Mouse (Mus musculus): Measurements from ENCODE around the gene Iqck. TPM values are rescaled to one million over a fixed set of nuclear protein-coding genes. Genes with fewer than 3 reads are reported as not detected.
A peak's percentile ranks its signal among the peaks of the same experiment; 100 is the strongest.

Gene Iqck
- total and polyA plus RNA-seq, 3 experiments: 0.39 to 0.68 (median 0.62) TPM

DNA sequence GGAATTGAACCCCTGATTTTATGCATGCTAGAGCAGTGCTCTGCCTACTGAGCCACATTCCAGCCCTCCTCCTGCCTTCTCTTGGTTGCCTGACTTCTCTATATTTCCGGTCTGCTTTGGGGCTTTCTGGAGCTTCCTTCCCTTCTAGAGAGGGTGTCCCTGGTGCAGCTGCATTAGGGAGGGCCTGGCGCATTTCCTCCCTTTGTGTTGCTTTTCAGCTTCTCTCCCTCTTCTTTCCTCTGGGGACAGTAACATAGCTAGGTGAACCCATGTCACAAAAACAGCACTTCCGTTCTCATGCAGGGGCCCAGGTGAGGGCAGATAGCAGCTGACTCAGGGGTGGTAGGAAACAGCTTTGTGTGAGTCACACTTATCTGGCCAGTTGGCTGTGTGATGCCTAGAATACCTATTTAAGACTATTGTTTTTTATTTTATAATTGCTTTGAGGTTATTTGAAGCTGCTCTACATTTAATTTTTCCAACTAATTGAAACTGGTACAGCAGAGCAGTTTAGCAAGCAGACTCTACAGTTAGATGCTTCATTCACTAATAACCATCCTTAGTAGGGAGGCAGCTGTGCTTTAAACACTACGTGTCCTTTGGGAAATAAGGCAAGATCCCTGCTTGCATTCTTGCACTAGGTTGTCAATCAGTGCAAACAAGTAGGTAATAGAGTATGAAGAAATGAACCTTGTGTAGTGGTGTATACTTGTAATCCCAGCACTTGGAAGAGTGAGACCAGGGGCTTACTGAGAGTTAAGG is 67.1 kb downstream of the Iqck start:
- Histone ChIP-seq H3K79me2 (replicated peaks; ENCODE audit: control insufficient read depth, extremely low read depth, insufficient read depth, poor library complexity, severe bottlenecking) (no peaks in the 10 kb centered on the region), H3K9ac (ENCODE audit: insufficient read depth, low read depth) (no peak overlapping the region), H3K36me3 (replicated peaks in 1 of 2; ENCODE audit: control insufficient read depth in 1 of 2, insufficient read depth in 1 of 2, low read length in 1 of 2) (no peaks in the 10 kb centered on the region), H3K27me3 (replicated peaks) (no peaks in the 10 kb centered on the region), H3K4me3 (replicated peaks in 1 of 3; ENCODE audit: low read depth in 2 of 3, low read length in 2 of 3, poor library complexity in 1 of 3) (no peak overlapping the region), H3K4me1 (ENCODE audit: control insufficient read depth in 1 of 2, insufficient read depth in 2 of 2) (peaks cover 0 to 21% of the 10 kb centered on the region in 2 experiments; a peak in 2 of 4 replicates), H3K9me3 (replicated peaks; ENCODE audit: low read length) (no peaks in the 10 kb centered on the region), H3K27ac (ENCODE audit: insufficient read depth, low read depth) (no peak overlapping the region), H3K4me2 (ENCODE audit: insufficient read depth, low read depth, poor library complexity, severe bottlenecking) (no peak overlapping the region)
- peak; percentile 31 for DNase-seq (ENCODE audit: extremely low read depth)
- in situ Hi-C loops (cut with MboI; ENCODE audit: low pct_ligation_motif_present, low pct_unique_long_range_greater_than_20kb, low sequenced_read_pairs) (no loop called here), dilution Hi-C loops (cut with MboI; ENCODE audit: extremely low pct_ligation_motif_present, extremely low pct_unique_long_range_greater_than_20kb, low sequenced_read_pairs) (no loop called here)
- TF ChIP-seq ETS1 (conservative IDR thresholded peaks at IDR 0.05; ENCODE audit: low read depth, low read length) (peak; percentile 73), ZKSCAN1 (IDR thresholded peaks at IDR 0.05; ENCODE audit: borderline replicate concordance, low read depth, low read length) (no peak), MAX (IDR thresholded peaks at IDR 0.05; ENCODE audit: low read length) (no peak)

DNA sequence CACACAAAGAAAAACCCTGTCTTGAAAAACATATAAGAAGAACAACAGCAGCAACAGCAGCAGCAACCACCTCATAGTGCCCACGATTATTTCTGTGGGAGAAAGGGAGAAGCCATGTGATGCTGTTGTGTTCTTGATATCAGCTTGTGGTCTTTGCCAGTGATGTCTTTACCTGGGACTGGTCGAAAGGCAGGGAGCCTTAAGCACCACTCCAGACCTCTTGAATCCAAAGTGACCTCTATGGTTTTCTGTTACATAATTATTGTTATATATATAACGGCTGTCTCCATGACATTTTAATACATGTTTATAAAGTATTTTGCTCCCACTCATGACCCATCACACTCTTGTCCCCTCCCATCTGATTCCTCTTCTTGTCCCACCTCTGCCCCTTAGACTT is 70.0 kb downstream of the Iqck start:
- in situ Hi-C loops (cut with MboI; ENCODE audit: low pct_ligation_motif_present, low pct_unique_long_range_greater_than_20kb, low sequenced_read_pairs) (no loop called here), dilution Hi-C loops (cut with MboI; ENCODE audit: extremely low pct_ligation_motif_present, extremely low pct_unique_long_range_greater_than_20kb, low sequenced_read_pairs) (no loop called here)
- Histone ChIP-seq H3K36me3 (replicated peaks in 1 of 2; ENCODE audit: control insufficient read depth in 1 of 2, insufficient read depth in 1 of 2, low read length in 1 of 2) (no peaks in the 10 kb centered on the region), H3K9me3 (replicated peaks; ENCODE audit: low read length) (no peaks in the 10 kb centered on the region), H3K4me2 (ENCODE audit: insufficient read depth, low read depth, poor library complexity, severe bottlenecking) (no peak overlapping the region), H3K27ac (ENCODE audit: insufficient read depth, low read depth) (no peak overlapping the region), H3K4me1 (ENCODE audit: control insufficient read depth in 1 of 2, insufficient read depth in 2 of 2) (peaks cover 0 to 21% of the 10 kb centered on the region in 2 experiments; a peak in 2 of 4 replicates), H3K27me3 (replicated peaks) (no peaks in the 10 kb centered on the region), H3K4me3 (replicated peaks in 1 of 3; ENCODE audit: low read depth in 2 of 3, low read length in 2 of 3, poor library complexity in 1 of 3) (no peak overlapping the region), H3K9ac (ENCODE audit: insufficient read depth, low read depth) (no peak overlapping the region), H3K79me2 (replicated peaks; ENCODE audit: control insufficient read depth, extremely low read depth, insufficient read depth, poor library complexity, severe bottlenecking) (no peaks in the 10 kb centered on the region)
- TF ChIP-seq CHD1 (IDR thresholded peaks at IDR 0.05; ENCODE audit: low read depth, low read length): no peak
- no peak for TF ChIP-seq CTCF (conservative IDR thresholded peaks at IDR 0.05 in 1 of 2, IDR thresholded peaks at IDR 0.05 in 1 of 2; ENCODE audit: low read depth in 2 of 2, low read length in 2 of 2)
- no peak for TF ChIP-seq MAX (IDR thresholded peaks at IDR 0.05; ENCODE audit: low read length)
- no peak for TF ChIP-seq TCF12 (IDR thresholded peaks at IDR 0.05; ENCODE audit: low read depth, low read length)
- no peak for TF ChIP-seq NELFE (IDR thresholded peaks at IDR 0.05; ENCODE audit: low read depth, low read length)
- TF ChIP-seq UBTF (IDR thresholded peaks at IDR 0.05; ENCODE audit: low read depth, low read length): no peak
- TF ChIP-seq NRF1 (IDR thresholded peaks at IDR 0.05; ENCODE audit: low read depth, low read length): no peak
- TF ChIP-seq ELF1 (IDR thresholded peaks at IDR 0.05; ENCODE audit: low read depth, low read length): no peak
- TF ChIP-seq SIN3A (IDR thresholded peaks at IDR 0.05; ENCODE audit: low read length): no peak
- no peak for DNase-seq (ENCODE audit: extremely low read depth)
